Mouse (Mus musculus) bone marrow macrophage, adult 2 months (primary cell): ENCODE data around the gene Pfpl.

Experiments
- CTCF ChIP-seq: IDR thresholded peaks from 2 replicates; pipeline ENCODE4 v1.5.1; 2012; ENCODE audit warnings: low read depth, mild to moderate bottlenecking, low read length, moderate library complexity
- POLR2A ChIP-seq: IDR thresholded peaks from 2 replicates; pipeline ENCODE4 v1.6.1; 2012; ENCODE audit warnings: mild to moderate bottlenecking, low read depth, low read length, borderline replicate concordance

DNA sequence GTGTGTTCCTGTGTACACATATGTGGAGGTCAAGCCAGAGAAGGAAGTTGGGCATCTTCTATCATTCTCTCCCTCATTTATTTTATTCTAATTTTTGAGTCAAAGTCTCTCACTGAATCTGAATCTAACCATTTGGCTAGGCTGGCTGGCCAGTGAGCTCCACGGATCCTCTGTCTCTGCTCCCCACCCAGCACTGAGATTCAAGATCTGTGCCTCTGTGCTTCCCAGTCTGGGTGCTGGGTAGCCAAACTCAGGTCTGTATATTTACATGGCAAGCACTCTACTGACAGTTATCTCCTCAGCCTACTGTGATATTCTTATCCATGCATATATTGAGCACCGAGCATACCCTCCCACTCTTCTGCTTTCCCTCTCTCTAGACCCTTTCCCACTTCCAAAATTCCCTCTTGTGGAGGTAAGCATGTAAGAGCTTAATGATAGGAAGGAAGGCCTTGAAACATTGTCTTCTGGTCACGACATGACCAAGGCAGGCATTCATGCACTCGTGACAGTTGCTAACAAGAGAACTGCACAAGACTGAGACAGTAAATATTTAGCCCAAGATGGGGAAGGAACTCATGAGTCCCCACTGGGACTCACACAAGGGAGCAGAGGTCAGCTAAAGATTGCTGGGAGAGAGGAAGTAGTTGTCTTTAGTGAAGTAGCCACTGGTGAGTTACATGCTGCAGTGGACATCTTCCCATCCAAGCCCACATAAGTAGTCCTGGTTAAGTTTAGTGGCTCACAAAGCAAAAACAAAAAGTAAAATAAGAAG, 8.2 kb downstream of the Pfpl start:
- no peak for TF ChIP-seq CTCF
- TF ChIP-seq POLR2A = no peak
